Mouse (Mus musculus) thymus, postnatal 4 days (tissue): Measurements from ENCODE around the gene Chfr.

Experiments used
- DNase-seq: peaks from one replicate; pipeline ENCODE4 v3.0.0; 2021

Chfr gene

GRCm38 (mm10) chr5:110135293-110136086 is at the start of gene Chfr:
Gene Chfr, plus strand, starts transcription at chr5:110135842.
- DNase-seq: peak; percentile 99

- no peak for DNase-seq
Measured at GRCm38 (mm10) chr5:110086161-110086866, 49.3 kb upstream of the Chfr start.

- DNase-seq: peak; percentile 53
Measured at GRCm38 (mm10) chr5:110091546-110091945, 44.1 kb upstream of the Chfr start.

GRCm38 (mm10) chr5:110094030-110094846 is 41.4 kb upstream of the Chfr start, which contains the start of gene Gm35315:
Gene Gm35315, minus strand, starts transcription at chr5:110094420.
- peak; percentile 84 for DNase-seq

GRCm38 (mm10) chr5:110094847-110095213 is 40.8 kb upstream of the Chfr start:
- DNase-seq: no peak

- DNase-seq: peak; percentile 47
Measured at GRCm38 (mm10) chr5:110098991-110099477, 36.6 kb upstream of the Chfr start.

- DNase-seq: peak; percentile 45
Measured at GRCm38 (mm10) chr5:110099656-110100580, 35.7 kb upstream of the Chfr start, which contains the start of gene Plcxd1. Gene Plcxd1, plus strand, starts transcription at chr5:110099969.

GRCm38 (mm10) chr5:110100921-110101631 is 34.6 kb upstream of the Chfr start:
- DNase-seq: peak; percentile 69

- peak; percentile 65 for DNase-seq
Measured at GRCm38 (mm10) chr5:110101716-110102347, 33.8 kb upstream of the Chfr start.

GRCm38 (mm10) chr5:110102429-110102828 is 33.2 kb upstream of the Chfr start:
- DNase-seq: no peak

GRCm38 (mm10) chr5:110102853-110103625 is 32.6 kb upstream of the Chfr start:
- DNase-seq: no peak

- DNase-seq: no peak
Measured at GRCm38 (mm10) chr5:110103901-110104615, 31.6 kb upstream of the Chfr start.

- no peak for DNase-seq
Measured at GRCm38 (mm10) chr5:110104616-110105380, 30.8 kb upstream of the Chfr start.

GRCm38 (mm10) chr5:110106140-110106871 is 29.3 kb upstream of the Chfr start:
- DNase-seq: no peak

GRCm38 (mm10) chr5:110106901-110107564 is 28.6 kb upstream of the Chfr start:
- peak; percentile 53 for DNase-seq

- DNase-seq: peak; percentile 96
Measured at GRCm38 (mm10) chr5:110107581-110108304, 27.9 kb upstream of the Chfr start, which contains the start of gene Gtpbp6. Gene Gtpbp6, minus strand, starts transcription at chr5:110108197.
